Mouse (Mus musculus) CH12.LX (cell line): Measurements from ENCODE around the gene Grid1.

Experiments used
- CHD1 ChIP-seq: IDR thresholded peaks from 2 replicates; pipeline ENCODE4 v1.6.1; 2012; ENCODE audit warnings: low read depth, low read length, improper control_type of control experiment, inconsistent platforms
- CTCF ChIP-seq, 2 experiments: IDR thresholded peaks in 1 of 2; conservative IDR thresholded peaks in 1 of 2; 2 replicates each; pipeline ENCODE4 v1.5.1; 2011 to 2012; ENCODE audit warnings: low read depth in 2 of 2, low read length in 2 of 2, improper control_type of control experiment in 1 of 2, inconsistent platforms in 1 of 2, mild to moderate bottlenecking in 1 of 2, moderate library complexity in 1 of 2
- E2F4 ChIP-seq: IDR thresholded peaks from 2 replicates; pipeline ENCODE4 v1.6.1; 2011; ENCODE audit warnings: low read depth, low read length, improper control_type of control experiment; ENCODE audit not compliant: insufficient replicate concordance
- GABPA ChIP-seq: IDR thresholded peaks from 2 replicates; pipeline ENCODE4 v1.6.1; 2012; ENCODE audit warnings: low read depth, low read length, improper control_type of control experiment, inconsistent platforms; ENCODE audit not compliant: insufficient replicate concordance
- NRF1 ChIP-seq: IDR thresholded peaks from 2 replicates; pipeline ENCODE4 v1.6.1; 2014; ENCODE audit warnings: low read depth, mild to moderate bottlenecking, inconsistent platforms, low read length, improper control_type of control experiment, moderate library complexity
- ZKSCAN1 ChIP-seq: IDR thresholded peaks from 2 replicates; pipeline ENCODE4 v1.6.1; 2012; ENCODE audit warnings: low read depth, inconsistent platforms, low read length, improper control_type of control experiment, borderline replicate concordance

- TF ChIP-seq GABPA (no peak), CHD1 (no peak), E2F4 (no peak), ZKSCAN1 (no peak), CTCF (conservative IDR thresholded peaks at IDR 0.05 in 1 of 2, IDR thresholded peaks at IDR 0.05 in 1 of 2; ENCODE audit: low read depth in 2 of 2, low read length in 2 of 2) (no peak), NRF1 (no peak)
These were observed 212.4 kb downstream of the Grid1 start for GRCm38 (mm10) chr14:35032283-35032682.
